In genomic region chr11:45991604-45992003, GRCm38 (mm10) we compare ENCODE assay signal across 8 mouse cellular contexts. TPM values are rescaled to one million over a fixed set of nuclear protein-coding genes. Genes with fewer than 3 reads are reported as not detected.
DNase-seq lines count a peak whose midpoint lies in the region; ATAC-seq and TF ChIP-seq lines count a peak whose summit lies in the region.
"Had no signal": no experiment of that assay in that cellular context is flagged by ENCODE, and none has a peak within 500 bp of the region (broad histone marks: within the 10 kb centered on the region; RNA-seq: fewer than 3 reads in every experiment).

No protein-coding gene starts in this region.

- DNase-seq in adrenal gland, postnatal 10 days, result peak; percentile 57
- DNase-seq in embryo, embryonic 10 days (ENCODE audit: low spot score), result peak; percentile 63
- DNase-seq in heart, postnatal 10 days, result peak; percentile 23 to 46
- no peak for DNase-seq in limb, embryonic 14.5 days (ENCODE audit: low spot score)
- DNase-seq in layer of hippocampus, adult 2 months (ENCODE audit: low spot score in 2 of 2), result no peak
- no peak for DNase-seq in right cerebral cortex, postnatal 25 days

- peak overlapping the region; percentile 54 for H3K4me2 ChIP-seq in limb, embryonic 14.5 days (replicated peaks; ENCODE audit: low read depth, low read length, severe bottlenecking)
- H3K4me2 ChIP-seq in midbrain, embryonic 15.5 days, result peak overlapping the region; percentile 43

- no peaks in the 10 kb centered on the region for H3K36me3 ChIP-seq in limb, embryonic 14.5 days (ENCODE audit: control insufficient read depth, insufficient read depth, low read length)
- H3K36me3 ChIP-seq in midbrain, embryonic 15.5 days (replicated peaks), result no peaks in the 10 kb centered on the region

- H3K27ac ChIP-seq in limb, embryonic 14.5 days (replicated peaks; ENCODE audit: low read depth, low read length), result no peak overlapping the region
- no peak overlapping the region for H3K27ac ChIP-seq in midbrain, embryonic 15.5 days
- no peak overlapping the region for H3K27ac ChIP-seq in layer of hippocampus, adult 2 months

- H3K4me1 ChIP-seq in limb, embryonic 14.5 days (ENCODE audit: control insufficient read depth, insufficient read depth, low read length), result no peaks in the 10 kb centered on the region
- H3K4me1 ChIP-seq in midbrain, embryonic 15.5 days, result peaks cover 5% of the 10 kb centered on the region; the same call in 1 of the 2 replicates

- H3K9me3 ChIP-seq in limb, embryonic 14.5 days (ENCODE audit: control insufficient read depth, low read length), result no peaks in the 10 kb centered on the region
- no peaks in the 10 kb centered on the region for H3K9me3 ChIP-seq in midbrain, embryonic 15.5 days

- TF ChIP-seq CTCF in layer of hippocampus, adult 2 months (conservative IDR thresholded peaks at IDR 0.05), result no peak

- peak overlapping the region; percentile 32 for H3K9ac ChIP-seq in limb, embryonic 14.5 days (ENCODE audit: low read depth, low read length, severe bottlenecking)
- H3K9ac ChIP-seq in midbrain, embryonic 15.5 days, result no peak overlapping the region

- no peaks in the 10 kb centered on the region for H3K27me3 ChIP-seq in limb, embryonic 14.5 days (ENCODE audit: control insufficient read depth, insufficient read depth, low read length)
- H3K27me3 ChIP-seq in midbrain, embryonic 15.5 days (replicated peaks), result no peaks in the 10 kb centered on the region

- WGBS in limb, embryonic 14.5 days, result 11% methylated on average over 13 of the region's 16 CpGs
- 10% methylated on average over 16 of the region's 16 CpGs for WGBS in midbrain, embryonic 15.5 days

- no peak for ATAC-seq in limb, embryonic 14.5 days (ENCODE audit: low FRiP score, low read depth)
- no peak for ATAC-seq in midbrain, embryonic 15.5 days (replicated peaks)

- intact Hi-C loops in heart, postnatal 10 days (cut with DNase I), result no loop called here

- peak overlapping the region; percentile 28 for H3K4me3 ChIP-seq in limb, embryonic 14.5 days (replicated peaks; ENCODE audit: low read length)
- H3K4me3 ChIP-seq in midbrain, embryonic 15.5 days, result no peak overlapping the region
- H3K4me3 ChIP-seq in layer of hippocampus, adult 2 months, result no peak overlapping the region; the same call in 1 of the 2 replicates

- TF ChIP-seq POLR2A in limb, embryonic 14.5 days (IDR thresholded peaks at IDR 0.05; ENCODE audit: borderline replicate concordance, extremely low read depth, insufficient read depth, insufficient read length), result no peak

RNA-seq across cellular contexts. Expression of gene Sox30, which starts 11.5 kb away (rescaled TPM):
- under 1 TPM; 0.24 to 0.36 TPM for total RNA-seq in adrenal gland, postnatal 10 days (2021)
- total RNA-seq in heart, postnatal 10 days (2021), result under 1 TPM; 0.24 to 0.30 TPM
- polyA plus RNA-seq in limb, embryonic 14.5 days (2012; rRNA removed), result 0.54 and 0.64 TPM in 2 replicates
- polyA plus RNA-seq in limb, embryonic 14.5 days (2014; fragmentation: Nextera tagmentation; extraction: Ambion mirVana), result 0.25 and 0.45 TPM in 2 replicates
- polyA plus RNA-seq in midbrain, embryonic 15.5 days (2015; fragmentation: Nextera tagmentation; extraction: Ambion mirVana), result 0.18 and 0.23 TPM in 2 replicates
- under 1 TPM in 1 of 2 experiments, not detected in 1; 0.15 TPM for total RNA-seq in layer of hippocampus, adult 2 months (2021)
- polyA plus RNA-seq: liver, adult 2 months had no signal

RNA-seq across cellular contexts. Expression of gene Thg1l, which starts 36.3 kb away (rescaled TPM):
- total RNA-seq in adrenal gland, postnatal 10 days (2021), result 10 to 100 TPM; 16.6 to 19.4 TPM
- 1 to 10 TPM; 6.4 to 9.8 TPM for total RNA-seq in heart, postnatal 10 days (2021)
- 14.8 and 15.0 TPM in 2 replicates for polyA plus RNA-seq in limb, embryonic 14.5 days (2012; rRNA removed)
- 11.2 and 11.6 TPM in 2 replicates for polyA plus RNA-seq in limb, embryonic 14.5 days (2014; fragmentation: Nextera tagmentation; extraction: Ambion mirVana)
- 10.1 and 10.2 TPM in 2 replicates for polyA plus RNA-seq in midbrain, embryonic 15.5 days (2015; fragmentation: Nextera tagmentation; extraction: Ambion mirVana)
- 10 to 100 TPM in 1 of 2 experiments, 1 to 10 TPM in 1; 9.4 to 12.2 TPM for total RNA-seq in layer of hippocampus, adult 2 months (2021)

RNA-seq across cellular contexts. Expression of gene Lsm11, which starts 46.9 kb away (rescaled TPM):
- 1 to 10 TPM; 7.8 to 9.9 TPM for total RNA-seq in adrenal gland, postnatal 10 days (2021)
- 1 to 10 TPM; 6.3 to 8.1 TPM for total RNA-seq in heart, postnatal 10 days (2021)
- polyA plus RNA-seq in limb, embryonic 14.5 days (2012; rRNA removed), result 7.2 and 8.4 TPM in 2 replicates
- 8.2 TPM in 2 replicates for polyA plus RNA-seq in limb, embryonic 14.5 days (2014; fragmentation: Nextera tagmentation; extraction: Ambion mirVana)
- 23.5 and 26.1 TPM in 2 replicates for polyA plus RNA-seq in midbrain, embryonic 15.5 days (2015; fragmentation: Nextera tagmentation; extraction: Ambion mirVana)
- total RNA-seq in layer of hippocampus, adult 2 months (2021), result 10 to 100 TPM; 24.6 to 30.8 TPM

Comparison
In these comparisons a context has a peak if more than half of its experiments do, and no peak if none do; other contexts are left out.
1. DNase-seq: peak in adrenal gland, postnatal 10 days (single experiment), embryo, embryonic 10 days (single experiment) and heart, postnatal 10 days (2 of 2); none in limb, embryonic 14.5 days (single experiment), layer of hippocampus, adult 2 months (0 of 2) and right cerebral cortex, postnatal 25 days (single experiment).